Mouse (Mus musculus) right cerebral cortex, postnatal 36 days (tissue): ENCODE measurements around the gene Utp6.

Experiments
- DNase-seq, 2 experiments: peaks; one replicate each; pipeline ENCODE4 v3.0.0; 2022; ENCODE audit warnings: low spot score in 2 of 2, mixed read lengths in 1 of 2

Gene Utp6

DNA sequence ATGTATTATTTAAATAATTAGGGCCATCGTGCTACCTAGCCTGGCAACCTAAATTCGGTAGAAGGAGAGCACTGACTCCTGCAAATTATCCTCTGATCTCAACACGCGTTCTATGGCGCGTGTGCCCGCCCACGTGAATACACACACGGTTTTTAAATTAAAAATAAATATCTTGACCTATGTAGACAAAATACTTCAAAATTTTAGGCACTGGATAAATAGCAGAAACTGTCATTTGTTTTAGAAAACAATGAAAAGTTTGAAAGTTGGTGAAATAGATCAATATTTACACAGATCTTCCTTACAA lies 640 bp upstream of the Utp6 start:
- no peak for DNase-seq

DNA sequence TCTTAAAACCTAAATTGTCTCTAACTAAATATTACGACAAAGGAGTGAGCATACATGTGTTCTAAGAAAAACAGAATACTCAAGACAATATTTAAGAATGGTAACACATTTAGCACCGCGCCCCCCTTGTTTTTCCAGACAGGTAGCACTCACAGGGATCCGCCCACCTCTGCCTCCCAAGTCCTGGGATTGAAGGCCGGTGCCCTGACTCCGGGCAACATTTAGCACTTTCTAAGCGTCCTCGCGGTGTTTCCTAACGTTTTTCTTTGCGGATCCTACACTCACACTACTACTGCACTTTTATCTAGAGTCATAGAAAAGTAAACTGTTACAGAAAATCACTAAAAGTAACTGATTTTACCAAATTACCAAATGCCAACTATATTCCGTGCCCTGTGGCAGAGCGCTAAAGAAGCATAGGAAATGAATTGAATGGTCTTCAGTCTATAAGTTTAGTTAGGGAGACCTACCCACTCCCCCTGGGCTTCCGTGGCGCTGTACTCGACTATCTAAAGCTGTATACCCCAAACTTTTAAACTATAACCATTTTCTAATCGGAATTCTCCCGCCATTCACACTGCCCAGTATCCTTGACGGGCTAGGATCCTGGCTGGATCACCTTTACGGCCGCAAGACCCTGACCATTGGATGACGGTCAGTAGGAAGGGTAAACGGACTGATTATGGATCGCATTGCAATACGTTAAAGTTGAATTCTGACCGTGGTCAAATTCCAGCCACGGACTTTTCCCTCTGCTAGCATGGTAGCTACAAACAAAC lies 655 bp downstream of the Utp6 start:
- no peak for DNase-seq

DNA sequence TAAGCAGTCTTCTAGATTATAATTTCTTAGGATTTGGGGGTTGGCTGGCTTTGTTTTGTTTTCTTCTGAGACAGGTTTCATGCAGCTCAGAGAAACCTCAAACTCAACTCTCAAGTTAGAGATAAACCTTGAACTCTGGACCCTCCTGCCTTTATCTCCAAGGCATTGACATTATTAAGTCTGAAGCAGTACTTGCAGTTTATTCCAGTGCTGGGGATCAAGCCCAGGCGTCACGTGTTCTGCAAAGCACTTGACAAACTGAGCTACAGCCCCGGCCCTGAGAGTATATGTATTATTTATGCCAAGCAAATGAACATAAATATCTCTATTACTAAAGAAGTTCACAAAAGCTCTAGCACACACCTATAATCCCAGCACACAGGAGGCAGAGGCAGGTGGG lies 14.9 kb downstream of the Utp6 start:
- DNase-seq = no peak

DNA sequence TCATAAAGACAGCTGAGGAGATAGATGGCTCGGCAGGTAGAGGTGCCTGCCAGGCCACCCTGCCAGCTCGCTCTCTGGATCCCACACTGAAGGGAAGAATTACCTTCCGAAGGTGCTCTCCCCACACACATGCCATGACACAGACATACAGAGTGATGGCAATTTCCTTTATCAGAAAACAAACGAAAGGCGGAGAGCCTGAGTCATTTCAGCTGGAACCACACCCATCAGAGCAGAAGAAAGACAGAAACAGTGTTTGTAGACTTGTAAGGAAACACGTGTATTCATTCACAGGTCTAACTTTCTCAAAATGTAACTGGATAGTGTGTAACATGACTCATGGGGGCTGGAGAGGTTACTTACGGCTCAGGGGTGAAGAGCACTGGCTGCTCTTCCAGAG lies 18.6 kb downstream of the Utp6 start:
- no peak for DNase-seq

DNA sequence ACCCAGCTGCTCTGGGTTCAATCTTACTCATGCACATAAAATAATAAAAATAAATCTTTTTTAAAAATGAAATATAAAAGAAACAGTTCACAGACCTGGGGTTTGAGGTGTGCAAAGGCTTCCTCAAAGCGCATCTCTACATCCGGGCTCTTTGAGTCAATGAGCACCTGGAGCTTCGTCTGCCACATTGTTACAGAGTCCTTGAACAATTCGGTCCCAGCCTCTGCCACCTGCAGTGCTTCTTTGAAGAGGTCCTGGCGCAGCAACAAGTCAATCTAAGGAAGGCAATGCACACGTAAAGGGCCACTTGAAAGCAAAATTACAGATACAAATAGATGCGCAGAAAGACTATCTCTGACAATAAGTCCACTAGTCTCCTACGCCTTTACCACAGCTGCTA lies 19.1 kb downstream of the Utp6 start:
- no peak for DNase-seq

DNA sequence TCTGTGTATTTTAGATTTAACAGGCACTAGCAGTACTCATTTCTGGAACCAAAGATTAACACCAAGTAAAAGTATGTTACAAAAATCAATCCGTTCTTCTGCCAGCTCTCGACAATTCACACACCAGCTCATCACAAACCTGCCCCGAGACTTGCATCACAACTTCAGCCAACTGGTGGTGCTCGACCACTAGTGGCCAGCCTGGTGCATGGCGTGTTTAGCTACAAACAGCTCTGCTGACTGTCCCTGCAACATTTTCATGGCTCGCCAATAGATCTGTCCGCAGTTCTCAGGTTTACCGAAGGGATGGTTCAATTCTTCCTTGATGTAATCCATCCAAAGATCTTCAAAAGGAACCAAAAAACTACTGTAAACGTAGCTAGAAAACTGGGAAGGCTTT lies 26.4 kb downstream of the Utp6 start:
- DNase-seq = no peak

DNA sequence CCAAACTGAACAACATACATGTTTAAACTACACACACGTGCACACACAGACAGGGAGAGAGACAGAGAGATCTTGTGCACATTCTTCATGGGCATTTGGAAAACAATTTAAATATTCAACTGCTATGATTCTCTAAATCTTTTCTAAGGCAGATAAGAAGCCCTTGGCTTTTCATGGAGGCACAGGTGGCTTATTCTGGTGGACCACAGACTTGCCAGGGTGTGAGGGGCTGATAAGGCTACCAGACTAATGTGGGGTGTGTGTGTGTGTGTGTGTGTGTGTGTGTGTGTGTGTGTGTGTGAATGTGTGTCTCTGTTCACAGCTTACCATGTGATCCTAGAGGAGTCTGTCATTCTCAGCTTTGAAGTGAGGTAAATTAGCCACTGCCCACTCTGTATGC lies 39.4 kb downstream of the Utp6 start:
- DNase-seq = no peak

DNA sequence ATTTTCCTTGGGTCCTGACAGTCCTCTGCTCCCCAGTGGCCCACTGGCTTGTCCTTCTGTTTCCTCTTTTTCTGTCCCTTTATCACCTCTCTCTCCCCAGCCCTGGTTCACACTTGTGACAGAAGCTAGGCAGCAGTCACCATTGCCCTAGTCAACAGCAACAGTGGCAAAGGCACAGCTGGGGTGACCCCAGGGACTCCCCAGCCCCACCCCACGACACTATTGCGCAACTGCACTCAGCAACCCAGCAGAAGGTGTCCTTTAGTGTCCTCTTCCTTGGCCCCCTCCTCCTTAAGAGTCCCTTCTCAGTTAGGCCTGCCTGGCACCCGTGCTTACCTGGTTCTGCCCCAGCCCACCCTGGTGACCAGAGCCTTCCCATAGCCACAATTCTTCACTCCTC lies 40.0 kb downstream of the Utp6 start:
- no peak for DNase-seq

DNA sequence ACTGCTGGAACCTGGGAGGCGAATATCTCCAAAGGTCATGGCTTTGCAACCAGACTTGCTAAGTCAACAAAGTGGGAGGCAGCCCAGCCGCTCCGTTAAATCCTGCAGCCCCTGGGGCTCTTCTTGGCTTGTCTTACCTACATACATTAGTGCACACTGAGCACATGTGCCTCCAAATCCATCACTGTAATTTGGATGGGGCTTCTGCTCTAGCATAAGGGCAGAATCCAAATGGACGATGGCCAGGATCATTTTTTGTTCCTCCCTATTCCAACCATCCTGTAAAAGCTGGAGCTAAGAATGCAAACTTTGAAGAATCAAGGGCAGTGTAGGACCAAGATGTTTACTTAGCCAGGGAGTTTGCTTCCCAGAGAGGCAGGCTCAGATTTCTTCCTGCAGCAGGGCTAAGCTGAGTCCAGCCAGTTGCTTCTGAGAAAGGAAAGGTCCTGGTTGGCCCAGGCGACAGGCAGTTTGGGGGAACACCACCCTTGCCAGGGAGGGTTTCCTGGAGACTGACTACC lies 41.6 kb downstream of the Utp6 start:
- no peak for DNase-seq

DNA sequence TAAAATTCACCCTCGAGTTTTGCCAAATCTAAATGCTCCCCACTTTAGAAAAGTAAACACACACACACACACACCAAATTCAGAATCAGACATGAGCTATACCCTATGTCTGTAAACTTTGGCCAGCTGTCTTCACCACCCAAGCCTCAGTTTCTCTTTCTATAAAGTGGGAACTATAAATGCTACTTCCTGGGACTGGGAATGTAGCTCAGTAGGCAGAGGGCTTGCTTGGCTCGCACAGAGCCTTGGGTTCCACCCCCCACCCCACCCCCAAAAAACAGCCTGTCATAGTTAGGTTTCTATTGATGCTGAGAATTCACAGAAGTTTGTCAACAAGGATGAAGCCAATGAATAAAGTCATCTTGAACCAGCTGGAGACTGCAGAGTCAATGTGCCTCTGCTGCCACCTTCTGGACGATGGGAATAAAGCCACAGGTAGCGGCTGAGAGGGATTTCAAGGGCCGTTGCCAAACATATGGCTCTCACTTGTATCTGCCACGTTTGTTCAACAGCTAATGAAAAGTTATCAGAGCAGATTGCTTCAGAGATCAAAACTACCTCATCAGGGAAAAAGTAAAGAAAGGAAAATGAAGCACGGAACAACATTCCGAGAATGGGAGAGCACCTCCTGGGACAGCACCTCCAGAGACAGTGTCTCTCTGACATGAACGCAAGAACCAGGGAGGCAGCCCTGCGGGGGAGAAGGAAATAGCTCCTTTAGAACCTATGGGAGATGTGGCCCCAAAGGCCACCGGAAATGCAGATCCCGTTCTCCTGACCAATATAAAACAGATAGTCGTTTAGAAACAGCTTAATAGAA lies 42.3 kb downstream of the Utp6 start:
- peak; percentile 63 to 64 for DNase-seq

DNA sequence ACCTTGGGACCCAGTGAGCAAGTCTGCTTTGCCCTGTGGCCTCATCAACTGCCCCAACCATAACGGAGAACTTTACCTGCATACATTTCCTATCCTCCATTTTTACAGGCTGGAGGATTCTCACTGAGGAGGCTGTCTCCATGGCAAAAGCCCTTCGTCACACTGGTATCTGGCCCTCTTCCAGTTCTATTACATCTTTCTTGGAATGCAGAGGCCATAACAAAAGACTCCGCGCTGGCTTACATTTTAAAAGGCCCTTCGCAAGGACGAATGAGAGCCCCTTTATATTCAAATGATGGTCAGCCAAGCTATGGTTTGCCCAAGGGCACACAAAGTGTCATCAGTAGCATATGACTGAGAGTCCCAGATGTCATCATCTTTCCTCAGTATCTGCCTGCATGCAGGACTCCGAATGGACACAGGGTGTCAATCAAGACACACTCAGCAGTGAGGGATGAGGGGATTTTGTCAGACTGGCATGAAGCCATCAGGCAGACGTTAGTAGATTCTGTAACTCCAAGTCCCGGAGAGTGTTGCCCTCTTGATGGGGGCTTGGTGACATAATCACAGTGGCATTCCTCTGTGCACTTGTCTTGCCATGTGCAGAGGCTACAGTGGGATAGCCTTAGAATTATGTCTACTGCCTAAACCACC lies 46.4 kb downstream of the Utp6 start:
- no peak for DNase-seq

DNA sequence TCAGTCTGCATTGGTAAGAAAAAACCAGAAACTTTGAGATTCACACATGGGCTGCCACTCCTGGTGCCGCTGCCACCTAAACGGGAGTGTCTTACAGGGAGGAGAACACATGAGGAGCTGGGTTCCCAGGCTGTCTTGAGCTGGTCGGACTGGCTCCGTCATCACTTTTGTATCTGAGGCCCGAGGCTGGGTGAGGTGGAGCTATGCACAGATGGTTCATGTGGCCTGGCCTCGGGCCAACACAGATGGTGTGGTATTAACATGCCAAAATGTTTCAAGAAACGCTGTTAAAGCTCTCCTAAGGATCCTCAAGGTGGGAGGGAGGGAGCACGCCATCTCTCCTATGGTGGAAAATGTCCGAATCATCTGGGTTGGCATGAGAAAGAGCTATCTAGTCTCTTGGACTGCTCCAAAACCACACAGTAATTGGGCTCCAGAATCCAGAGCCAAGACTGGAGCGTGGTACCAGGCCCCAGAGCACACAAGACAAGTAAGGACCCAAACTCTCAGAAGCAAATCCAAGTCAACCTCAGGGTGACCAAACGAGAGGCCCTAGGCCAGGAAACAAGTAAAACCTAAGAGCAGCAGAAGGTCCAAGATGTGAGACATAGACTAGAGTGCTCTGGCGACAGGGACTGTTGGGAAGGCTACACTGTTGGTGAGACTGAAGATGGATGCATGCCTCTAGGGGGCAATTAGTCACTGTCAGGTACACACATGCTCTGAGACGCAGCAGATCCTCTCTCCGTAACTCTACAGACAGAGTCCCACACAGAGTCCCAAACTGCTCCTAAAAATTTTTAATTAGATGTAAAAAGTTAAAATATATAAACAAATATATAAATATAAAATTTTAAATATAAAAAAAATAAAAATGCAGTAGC lies 53.3 kb downstream of the Utp6 start:
- DNase-seq = peak in 1 of 2 experiments; percentile 23

DNA sequence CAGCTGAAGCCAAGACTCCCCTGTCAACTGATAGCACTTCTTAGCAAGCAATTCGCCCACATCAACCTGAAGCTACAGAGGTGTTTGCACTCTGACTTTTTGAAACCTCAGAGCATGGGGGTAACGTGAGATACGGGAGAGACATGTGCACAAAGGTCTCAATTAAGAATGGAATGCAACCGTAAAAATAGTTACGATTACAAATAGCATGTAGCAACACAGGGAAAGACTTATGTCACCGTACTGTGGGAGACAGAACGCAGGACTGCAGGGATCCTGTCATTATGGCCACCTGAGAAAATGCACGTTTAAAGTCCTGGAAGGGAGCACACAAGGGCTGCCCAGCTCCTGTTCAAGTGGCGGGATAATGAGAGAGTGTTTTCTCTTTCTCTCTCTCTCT lies 55.3 kb downstream of the Utp6 start:
- no peak for DNase-seq

DNA sequence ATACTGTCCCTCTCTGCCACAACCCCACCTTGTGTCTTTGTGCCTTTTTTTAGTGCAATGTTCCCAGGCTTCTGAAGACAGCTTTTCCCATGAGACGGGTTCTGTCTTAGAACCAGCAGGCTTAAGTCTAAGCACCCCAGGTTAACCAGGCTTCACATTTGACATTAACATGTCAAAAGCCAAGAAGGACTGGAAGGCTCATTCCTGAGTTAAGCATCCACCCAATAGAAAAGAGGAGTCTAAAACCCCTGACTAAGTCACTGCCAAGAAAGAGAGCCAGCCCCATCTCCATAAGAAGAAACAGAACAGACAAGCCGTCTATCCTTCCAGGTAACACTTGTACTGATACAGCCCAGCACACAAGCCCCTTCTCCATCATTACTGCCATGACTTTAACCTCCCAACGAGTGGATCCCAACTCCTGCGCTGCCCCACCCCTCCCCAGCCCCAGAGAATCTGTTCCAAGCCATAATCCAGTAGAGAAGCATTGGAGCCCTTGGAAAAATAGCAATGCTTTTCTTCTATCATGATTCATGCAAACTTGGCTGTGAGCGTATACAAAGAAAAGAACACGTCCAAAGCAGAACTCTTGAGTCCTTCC lies 59.2 kb downstream of the Utp6 start:
- DNase-seq = no peak

DNA sequence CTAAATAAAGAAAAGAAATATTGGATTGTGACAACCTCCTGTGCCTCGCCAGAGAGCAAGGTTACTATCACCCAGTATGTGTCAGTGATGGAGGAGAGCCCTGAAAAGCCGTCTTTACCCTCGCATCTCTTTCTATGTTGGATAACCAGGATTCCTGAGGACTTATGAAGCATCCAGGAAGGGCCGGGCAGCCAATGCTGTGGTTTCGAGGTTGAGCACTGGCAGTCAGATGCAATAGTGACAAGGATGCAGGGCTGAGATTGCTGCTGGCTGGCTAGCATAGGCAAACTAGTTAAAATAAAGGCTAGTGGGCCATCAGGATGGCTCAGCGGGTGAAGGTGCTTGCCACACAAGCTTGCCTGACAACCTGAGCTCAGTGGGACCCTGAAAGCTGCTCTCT lies 61.0 kb downstream of the Utp6 start:
- no peak for DNase-seq

DNA sequence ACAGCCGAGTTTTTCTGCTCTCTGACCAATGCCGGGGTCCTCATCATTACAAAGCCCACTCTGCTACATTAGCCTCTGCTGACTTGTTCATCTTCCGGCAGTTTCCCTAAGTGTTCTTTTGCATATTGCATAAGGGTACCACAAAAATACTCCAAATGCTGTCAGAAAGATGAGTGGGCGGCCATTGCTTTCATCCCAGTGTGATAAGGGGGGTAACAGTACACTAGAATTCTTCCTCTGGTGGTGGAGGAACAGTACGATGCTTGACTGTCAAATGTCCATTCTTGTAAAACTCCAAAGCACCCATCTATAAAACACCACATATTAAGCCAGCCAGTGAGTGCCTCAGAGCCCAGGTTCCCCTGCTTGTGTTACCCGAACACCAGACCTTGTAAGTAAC lies 69.9 kb downstream of the Utp6 start:
- DNase-seq = peak in 1 of 2 experiments; percentile 28

DNA sequence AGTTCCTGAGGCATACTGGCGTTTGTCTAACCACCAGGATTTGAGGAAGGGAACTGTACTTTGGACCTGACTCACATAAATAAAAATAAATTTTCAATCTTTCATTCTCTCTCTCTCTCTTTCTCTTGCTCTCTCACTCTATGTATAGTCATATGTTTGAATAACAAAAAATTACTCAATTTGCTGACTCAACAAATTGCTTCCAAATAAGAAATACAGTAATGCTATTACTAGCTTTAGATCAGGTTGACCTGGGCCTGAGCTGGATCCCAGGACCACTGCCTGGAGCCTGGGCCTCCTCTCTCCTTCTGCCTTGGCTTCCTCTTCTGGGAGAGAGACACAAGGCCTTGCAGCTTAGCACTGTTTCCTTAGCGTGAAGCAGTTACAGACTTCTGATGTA lies 71.4 kb downstream of the Utp6 start:
- DNase-seq = no peak

DNA sequence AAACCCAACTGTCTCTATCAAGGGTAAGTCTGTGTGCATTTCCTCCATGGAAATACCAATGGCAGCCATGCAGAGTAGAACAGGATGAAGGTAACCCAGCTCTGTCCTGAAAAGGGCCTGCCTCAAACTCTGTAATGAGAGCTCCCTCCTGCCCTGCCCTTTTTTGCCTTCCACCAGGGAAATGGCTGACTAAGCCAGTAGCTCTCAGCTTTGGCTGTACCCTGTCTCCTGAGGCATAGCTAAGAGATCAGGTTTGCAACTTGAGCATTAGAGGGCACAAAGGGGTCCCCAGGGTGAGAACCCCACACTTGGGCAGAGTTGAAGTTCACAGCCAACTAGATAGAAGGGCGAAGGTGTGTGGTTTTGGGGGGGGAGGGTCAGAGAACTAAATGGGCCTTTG lies 75.2 kb downstream of the Utp6 start:
- no peak for DNase-seq

DNA sequence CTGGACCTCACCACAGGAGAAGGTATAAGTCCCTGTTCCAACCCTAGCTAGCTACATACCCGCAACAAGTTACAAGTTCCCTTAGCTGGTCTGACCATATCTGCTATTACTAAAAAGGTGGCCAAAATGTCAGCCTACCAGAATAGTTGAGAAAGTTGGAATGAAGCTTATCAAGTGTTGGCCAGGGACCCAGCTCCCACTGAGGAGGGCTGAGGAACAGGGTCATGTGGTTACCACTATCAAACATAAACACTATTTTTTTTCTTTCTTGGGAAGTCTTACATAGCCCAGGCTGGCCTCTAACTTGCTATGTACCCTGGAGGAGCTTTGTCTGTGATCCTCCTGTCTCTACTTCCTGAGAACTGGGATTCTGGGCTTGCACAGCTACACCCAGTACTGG lies 75.8 kb downstream of the Utp6 start:
- DNase-seq = no peak

DNA sequence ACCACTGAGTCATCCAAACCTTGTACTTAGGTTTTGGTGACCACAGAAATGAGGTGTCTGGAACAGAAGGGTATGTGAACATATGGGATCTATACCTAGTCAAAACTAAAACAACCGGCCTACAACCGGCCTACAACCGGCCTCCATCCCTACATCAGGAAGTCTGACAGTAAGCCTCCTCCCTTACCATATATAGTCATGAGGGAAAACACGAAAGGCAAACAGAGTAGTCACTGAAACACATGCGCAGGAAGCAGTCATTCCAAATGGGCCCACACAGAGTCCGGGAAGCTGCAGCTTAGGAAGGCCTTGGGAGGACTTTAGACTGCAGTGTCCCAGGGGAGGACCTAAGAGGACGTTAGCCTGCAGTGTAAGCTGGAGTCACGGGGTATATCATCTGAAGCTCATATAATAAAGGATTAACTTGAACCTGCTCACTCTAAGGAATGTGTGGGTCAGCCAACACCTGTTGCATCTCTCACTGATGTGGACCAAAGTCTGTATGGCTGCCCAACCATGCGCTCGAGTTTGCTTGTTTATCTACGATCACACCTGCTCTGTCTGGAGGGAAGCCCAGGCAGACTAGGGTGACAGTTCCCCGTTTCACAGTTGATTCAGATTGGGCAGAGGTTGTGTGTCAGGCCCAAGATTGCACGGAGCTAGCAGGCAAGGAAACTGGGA lies 76.3 kb downstream of the Utp6 start:
- no peak for DNase-seq

DNA sequence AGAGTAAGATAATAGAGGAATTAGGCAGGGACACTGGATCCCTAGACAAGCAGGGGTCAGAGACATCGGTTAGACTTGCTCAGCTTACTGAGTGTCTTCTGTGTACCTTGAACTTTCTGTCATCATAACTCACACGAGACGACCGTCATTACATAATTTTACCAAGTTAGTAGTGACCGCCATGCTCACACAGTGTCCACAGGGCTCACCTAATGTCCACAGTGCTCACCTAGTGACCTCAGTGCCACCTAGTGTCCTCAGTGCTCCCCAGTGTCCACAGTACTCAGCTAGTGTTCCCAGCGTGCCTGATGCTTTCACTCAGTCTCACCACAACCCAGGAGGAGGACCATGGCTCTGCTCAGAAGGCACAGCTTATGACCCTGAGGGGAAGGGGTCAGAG lies 77.4 kb downstream of the Utp6 start:
- no peak for DNase-seq
